Mouse (Mus musculus): Measurements from ENCODE around the gene Srrm3. TPM values are rescaled to one million over a fixed set of nuclear protein-coding genes. Genes with fewer than 3 reads are reported as not detected.

Srrm3 gene
- polyA plus RNA-seq, 1 experiment from 2014 or later, result 0.91 TPM

DNA sequence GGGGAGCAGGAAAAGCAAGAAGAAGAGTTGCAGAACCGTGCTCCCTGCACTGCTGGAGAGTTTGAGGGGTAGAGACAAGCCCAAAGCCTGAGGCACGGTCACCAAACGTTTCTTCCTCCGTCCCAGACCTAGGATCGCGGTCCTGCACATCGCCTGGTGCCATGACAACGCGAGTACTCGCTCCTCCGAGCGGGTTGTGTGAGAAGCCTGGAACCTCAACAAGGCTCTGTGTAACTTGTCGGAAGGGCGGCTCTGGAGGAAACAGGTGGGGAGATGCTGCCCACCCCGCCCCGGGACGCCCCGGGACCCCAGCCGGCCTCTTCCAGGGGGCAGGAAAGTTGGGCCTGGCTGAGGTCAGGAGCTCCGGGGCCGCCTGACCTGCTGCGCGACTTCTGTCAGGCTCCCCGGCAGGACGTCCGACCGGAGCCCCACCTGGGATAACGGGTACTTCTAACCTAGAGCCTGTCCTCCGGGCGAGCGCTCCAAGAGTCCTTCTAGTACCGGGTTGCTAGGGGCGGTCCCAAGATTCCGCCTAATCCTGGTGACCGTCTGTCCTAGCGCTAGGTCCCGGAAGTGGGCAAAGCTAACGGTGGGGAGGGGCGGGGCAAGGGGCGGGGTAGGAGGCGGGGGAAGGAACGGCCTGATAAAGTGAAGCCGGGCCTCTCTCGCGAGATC is 28.8 kb upstream of the Srrm3 start, which contains the start of gene Styxl1:
Gene Styxl1 (minus strand): TSS at position 590 of the 675 bp plus-strand sequence.
- WGBS, result 0% methylated on average over 45 of the region's 45 CpGs

GRCm38 (mm10) chr5:135778471-135779445 is 27.9 kb upstream of the Srrm3 start, which contains the start of gene Mdh2:
Mdh2 (plus strand) TSS chr5:135778480.
- under 1% methylated on average over 70 of the region's 70 CpGs for WGBS
- H3K9me3 ChIP-seq (ENCODE audit: control insufficient read depth), result no peaks in the 10 kb centered on the region
- H3K4me1 ChIP-seq (replicated peaks; ENCODE audit: control insufficient read depth, insufficient read depth, low read length), result peaks cover 8% of the 10 kb centered on the region
- TF ChIP-seq CTCF (IDR thresholded peaks at IDR 0.05; ENCODE audit: low read depth), result no peak
- H3K36me3 ChIP-seq (ENCODE audit: control insufficient read depth, insufficient read depth), result peaks cover 9% of the 10 kb centered on the region
- peak within 1 kb of the TSS; percentile 74 for H3K4me2 ChIP-seq (replicated peaks; ENCODE audit: low read depth)
- peak within 1 kb of the TSS; percentile 80 for H3K4me3 ChIP-seq (ENCODE audit: low read depth, low read length)
- ATAC-seq, result peak; percentile 95
- peak within 1 kb of the TSS; percentile 97 for H3K27ac ChIP-seq (ENCODE audit: low read depth, low read length)
- H3K27me3 ChIP-seq (replicated peaks; ENCODE audit: control insufficient read depth, insufficient read depth, low read length), result no peaks in the 10 kb centered on the region
- peak within 1 kb of the TSS; percentile 88 for H3K9ac ChIP-seq (ENCODE audit: low read depth, low read length)

More for the DNA sequence above, 28.8 kb upstream of the Srrm3 start, which contains the start of gene Styxl1:
- no peaks in the 10 kb centered on the region for H3K9me3 ChIP-seq (ENCODE audit: control insufficient read depth)
- peak within 1 kb of the TSS; percentile 74 for H3K4me2 ChIP-seq (replicated peaks; ENCODE audit: low read depth)
- H3K36me3 ChIP-seq (ENCODE audit: control insufficient read depth, insufficient read depth), result 0 out of 2 replicates have a peak, but pooled peaks cover under 1% of the 10 kb centered on the region
- ATAC-seq, result 0 out of 2 replicates have a peak, but pooled peaks have one; percentile 7
- TF ChIP-seq CTCF (IDR thresholded peaks at IDR 0.05; ENCODE audit: low read depth), result no peak
- H3K9ac ChIP-seq (ENCODE audit: low read depth, low read length), result peak within 1 kb of the TSS; percentile 88
- H3K4me1 ChIP-seq (replicated peaks; ENCODE audit: control insufficient read depth, insufficient read depth, low read length), result peaks cover 8% of the 10 kb centered on the region
- H3K27ac ChIP-seq (ENCODE audit: low read depth, low read length), result peak within 1 kb of the TSS; percentile 97
- no peaks in the 10 kb centered on the region for H3K27me3 ChIP-seq (replicated peaks; ENCODE audit: control insufficient read depth, insufficient read depth, low read length)
- H3K4me3 ChIP-seq (ENCODE audit: low read depth, low read length), result peak within 1 kb of the TSS; percentile 80

DNA sequence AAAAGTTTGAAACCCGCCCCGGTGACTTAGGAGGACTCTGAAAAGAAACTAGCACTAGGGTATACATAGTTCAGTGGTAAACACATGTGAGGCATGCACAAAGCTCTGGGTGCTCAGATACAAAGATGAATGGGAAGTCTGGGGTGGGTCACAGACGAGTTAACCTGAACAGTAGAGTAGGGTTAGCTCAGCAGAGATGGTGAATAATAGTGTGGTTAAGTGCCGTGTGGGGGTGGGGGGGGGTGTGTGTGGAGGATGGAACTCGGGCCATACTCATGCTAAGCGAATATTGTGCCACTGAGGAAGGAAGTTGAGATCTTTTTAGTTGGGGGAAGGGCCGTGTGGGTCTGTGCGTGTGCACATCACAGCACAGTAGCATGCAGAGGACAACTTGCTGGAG is 26.4 kb upstream of the Srrm3 start:
- no peak overlapping the region for H3K27ac ChIP-seq (ENCODE audit: low read depth, low read length)
- no peak overlapping the region for H3K4me3 ChIP-seq (ENCODE audit: low read depth, low read length)
- peaks cover 24% of the 10 kb centered on the region for H3K36me3 ChIP-seq (ENCODE audit: control insufficient read depth, insufficient read depth)
- H3K4me1 ChIP-seq (replicated peaks; ENCODE audit: control insufficient read depth, insufficient read depth, low read length), result peaks cover 8% of the 10 kb centered on the region
- ATAC-seq, result no peak
- no peak for TF ChIP-seq CTCF (IDR thresholded peaks at IDR 0.05; ENCODE audit: low read depth)
- H3K4me2 ChIP-seq (replicated peaks; ENCODE audit: low read depth), result peak overlapping the region; percentile 66; the same call in 1 of the 2 replicates
- H3K9ac ChIP-seq (ENCODE audit: low read depth, low read length), result no peak overlapping the region
- 66% methylated on average over 8 of the region's 8 CpGs for WGBS
- no peaks in the 10 kb centered on the region for H3K9me3 ChIP-seq (ENCODE audit: control insufficient read depth)
- no peaks in the 10 kb centered on the region for H3K27me3 ChIP-seq (replicated peaks; ENCODE audit: control insufficient read depth, insufficient read depth, low read length)

DNA sequence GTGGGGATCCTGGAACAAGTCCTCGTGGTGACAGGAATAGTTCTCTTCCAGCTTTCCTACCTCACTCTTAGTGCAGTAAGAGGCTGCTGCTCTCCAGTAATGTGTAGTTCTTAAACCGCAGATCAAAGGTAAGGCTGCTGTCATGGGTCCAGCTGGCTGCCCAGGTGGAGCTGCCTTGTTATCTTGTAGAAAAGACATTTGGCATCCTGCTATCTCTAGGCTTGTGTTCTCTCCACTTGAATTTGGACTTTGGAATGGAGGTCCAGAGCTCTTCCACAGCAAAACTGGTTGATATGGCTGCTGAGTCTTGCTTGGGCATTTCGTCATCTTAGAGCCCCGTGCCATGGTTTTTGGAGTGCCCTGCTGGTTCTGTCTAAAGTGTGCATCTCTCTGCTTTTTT is 23.8 kb upstream of the Srrm3 start:
- Histone ChIP-seq H3K36me3 (ENCODE audit: control insufficient read depth, insufficient read depth) (peaks cover 50% of the 10 kb centered on the region), H3K27me3 (replicated peaks; ENCODE audit: control insufficient read depth, insufficient read depth, low read length) (no peaks in the 10 kb centered on the region), H3K9ac (ENCODE audit: low read depth, low read length) (no peak overlapping the region), H3K4me2 (replicated peaks; ENCODE audit: low read depth) (no peak overlapping the region), H3K9me3 (ENCODE audit: control insufficient read depth) (no peaks in the 10 kb centered on the region), H3K4me3 (ENCODE audit: low read depth, low read length) (no peak overlapping the region), H3K4me1 (replicated peaks; ENCODE audit: control insufficient read depth, insufficient read depth, low read length) (peaks cover 3% of the 10 kb centered on the region; the same call in 1 of the 2 replicates), H3K27ac (ENCODE audit: low read depth, low read length) (peak overlapping the region; percentile 73)
- peak; percentile 36 for ATAC-seq
- no peak for TF ChIP-seq CTCF (IDR thresholded peaks at IDR 0.05; ENCODE audit: low read depth)
- 56% methylated on average over 4 of the region's 4 CpGs for WGBS

DNA sequence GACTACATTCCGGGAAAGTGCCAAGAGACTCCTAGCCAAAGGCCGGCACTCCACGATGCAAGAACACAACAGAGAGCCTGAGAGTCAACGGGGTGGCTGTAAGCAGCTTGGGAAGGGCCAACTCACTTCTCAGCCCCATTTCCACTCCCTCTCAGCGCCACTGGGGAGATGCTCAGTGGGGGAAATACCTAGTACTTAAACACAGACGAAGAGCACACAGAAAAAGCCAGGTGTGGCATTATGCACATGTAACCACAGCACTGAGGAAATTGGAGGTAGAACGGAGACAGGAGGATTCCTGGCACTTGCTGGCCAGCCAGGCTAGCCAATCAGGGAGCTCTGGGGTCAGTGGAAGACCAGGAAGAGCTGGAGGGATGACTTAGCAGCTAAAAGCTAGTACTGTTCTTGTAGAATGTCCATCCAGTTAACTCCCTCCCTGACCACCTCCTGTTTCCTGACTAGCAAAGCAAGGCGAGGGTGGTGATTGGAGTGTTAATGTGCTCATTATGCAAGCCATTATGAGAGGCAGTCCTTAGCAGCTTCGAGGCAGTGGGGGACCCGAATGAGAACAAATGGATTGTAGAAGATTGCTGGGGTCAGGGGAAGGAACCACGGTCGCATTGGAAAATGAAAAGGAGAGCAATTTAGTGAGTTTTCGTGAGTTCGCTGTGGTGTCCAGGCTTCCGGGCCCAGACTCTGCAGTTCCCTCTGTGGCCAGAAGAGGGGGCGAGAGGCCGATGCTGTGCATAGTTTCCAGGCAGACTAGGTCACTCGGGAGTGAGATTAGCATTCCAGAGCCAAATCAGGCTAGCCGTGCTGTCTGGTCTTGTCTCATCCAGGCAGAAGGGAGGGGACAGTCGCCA is 12.5 kb upstream of the Srrm3 start:
- H3K9ac ChIP-seq (ENCODE audit: low read depth, low read length), result no peak overlapping the region
- peak; percentile 99 for TF ChIP-seq CTCF (IDR thresholded peaks at IDR 0.05; ENCODE audit: low read depth)
- 14% methylated on average over 20 of the region's 20 CpGs for WGBS

More for the DNA sequence above, 12.5 kb upstream of the Srrm3 start:
- Histone ChIP-seq H3K4me2 (replicated peaks; ENCODE audit: low read depth) (peak overlapping the region; percentile 58), H3K27ac (ENCODE audit: low read depth, low read length) (0 out of 2 replicates have a peak overlapping the region, but pooled peaks have one; percentile 9), H3K27me3 (replicated peaks; ENCODE audit: control insufficient read depth, insufficient read depth, low read length) (no peaks in the 10 kb centered on the region), H3K9me3 (ENCODE audit: control insufficient read depth) (no peaks in the 10 kb centered on the region), H3K4me3 (ENCODE audit: low read depth, low read length) (peak overlapping the region; percentile 23), H3K36me3 (ENCODE audit: control insufficient read depth, insufficient read depth) (peaks cover 26% of the 10 kb centered on the region), H3K4me1 (replicated peaks; ENCODE audit: control insufficient read depth, insufficient read depth, low read length) (no peaks in the 10 kb centered on the region)
- ATAC-seq, result peak; percentile 62

Data from intestine, postnatal 0 days (tissue).